In the genomic region with DNA sequence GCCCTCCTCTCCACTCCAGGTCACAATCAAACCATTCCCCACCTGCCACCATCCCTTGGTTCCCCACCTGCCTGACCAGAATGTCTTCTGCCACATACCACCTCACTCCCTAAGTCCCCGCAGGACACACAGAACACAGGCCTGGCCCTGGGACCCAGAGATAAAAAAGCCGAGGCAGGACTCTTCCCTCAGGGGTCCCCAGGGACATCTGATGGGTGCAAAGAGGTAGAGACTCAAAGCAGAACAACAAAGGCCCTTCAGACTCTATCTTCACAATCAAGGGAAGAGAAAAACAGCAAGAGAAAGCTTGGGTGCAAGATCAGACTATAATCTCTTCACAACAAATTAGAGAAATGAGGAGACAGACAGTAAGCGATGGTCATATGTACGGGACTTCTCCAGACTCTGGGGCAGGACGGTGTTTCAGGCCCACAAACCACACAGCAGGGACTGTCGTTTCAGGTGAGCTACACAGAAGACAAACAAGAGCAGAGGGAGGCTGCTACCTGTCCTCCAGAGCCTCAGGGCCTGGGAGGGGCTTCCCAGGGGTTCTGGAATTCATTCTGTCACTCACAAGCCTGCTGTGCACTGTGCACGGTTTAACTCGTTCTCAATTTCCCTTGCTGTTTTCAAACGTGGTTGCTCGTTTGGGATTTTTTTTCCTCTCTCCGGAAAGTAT, we compare ENCODE assay signal across 10 mouse cellular contexts. TPM values are rescaled to one million over a fixed set of nuclear protein-coding genes. Genes with fewer than 3 reads are reported as not detected.
A peak's percentile ranks its signal among the peaks of the same experiment; 100 is the strongest.
DNase-seq lines count a peak whose midpoint lies in the region; ATAC-seq lines count a peak whose summit lies in the region.
"Had no signal": no experiment of that assay in that cellular context is flagged by ENCODE, and none has a peak within 500 bp of the region (broad histone marks: within the 10 kb centered on the region; RNA-seq: fewer than 3 reads in every experiment).

No protein-coding gene starts in this region.

- no peaks in the 10 kb centered on the region for H3K9me3 ChIP-seq in heart, embryonic 15.5 days (replicated peaks)
- H3K9me3 ChIP-seq in hindbrain, embryonic 11.5 days (ENCODE audit: control insufficient read depth, low read length) = no peaks in the 10 kb centered on the region
- no peaks in the 10 kb centered on the region for H3K9me3 ChIP-seq in midbrain, embryonic 12.5 days

- no peaks in the 10 kb centered on the region for H3K36me3 ChIP-seq in heart, embryonic 15.5 days
- H3K36me3 ChIP-seq in hindbrain, embryonic 11.5 days (ENCODE audit: control insufficient read depth, insufficient read depth, low read length) = no peaks in the 10 kb centered on the region
- H3K36me3 ChIP-seq in midbrain, embryonic 12.5 days = no peaks in the 10 kb centered on the region
- H3K36me3 ChIP-seq: G1E had no signal

- no peak overlapping the region for H3K27ac ChIP-seq in heart, embryonic 15.5 days
- H3K27ac ChIP-seq in hindbrain, embryonic 11.5 days (ENCODE audit: low read depth, low read length) = no peak overlapping the region
- no peak overlapping the region for H3K27ac ChIP-seq in midbrain, embryonic 12.5 days (replicated peaks)

- H3K4me1 ChIP-seq in heart, embryonic 15.5 days (replicated peaks) = peaks cover 34% of the 10 kb centered on the region
- peaks cover 12% of the 10 kb centered on the region for H3K4me1 ChIP-seq in hindbrain, embryonic 11.5 days (replicated peaks; ENCODE audit: control insufficient read depth, insufficient read depth, low read length)
- peaks cover 26% of the 10 kb centered on the region for H3K4me1 ChIP-seq in midbrain, embryonic 12.5 days

- 35% methylated on average over 11 of the region's 11 CpGs for WGBS in heart, embryonic 15.5 days
- WGBS in hindbrain, embryonic 11.5 days = 20% methylated on average over 11 of the region's 11 CpGs
- 19% methylated on average over 11 of the region's 11 CpGs for WGBS in midbrain, embryonic 12.5 days

- ATAC-seq in heart, embryonic 15.5 days (replicated peaks; ENCODE audit: insufficient number of reproducible peaks, insufficient read depth, low FRiP score, low read depth) = no peak
- no peak for ATAC-seq in hindbrain, embryonic 11.5 days (ENCODE audit: low FRiP score)
- ATAC-seq in midbrain, embryonic 12.5 days (ENCODE audit: low FRiP score, low read depth) = no peak
- no peak for ATAC-seq in megakaryocyte-erythroid progenitor cell, adult 5-6 weeks (replicated peaks; ENCODE audit: low FRiP score, low TSS enrichment, poor library complexity, severe bottlenecking)

- peak overlapping the region; percentile 76 for H3K4me3 ChIP-seq in heart, embryonic 15.5 days
- H3K4me3 ChIP-seq in hindbrain, embryonic 11.5 days (ENCODE audit: low read depth, low read length) = peak overlapping the region; percentile 54
- peak overlapping the region; percentile 51 for H3K4me3 ChIP-seq in midbrain, embryonic 12.5 days

- H3K4me2 ChIP-seq in heart, embryonic 15.5 days = peak overlapping the region; percentile 99
- peak overlapping the region; percentile 95 for H3K4me2 ChIP-seq in hindbrain, embryonic 11.5 days (replicated peaks; ENCODE audit: low read depth, low read length)
- peak overlapping the region; percentile 100 for H3K4me2 ChIP-seq in midbrain, embryonic 12.5 days (replicated peaks)

- no peak for DNase-seq in heart, postnatal 10 days
- DNase-seq in ZHBTc4 (ENCODE audit: low read depth, low spot score) = peak; percentile 47
- DNase-seq in hindbrain, embryonic 11.5 days (ENCODE audit: low spot score) = peak; percentile 24
- no peak for DNase-seq in right cerebral cortex, postnatal 14 days
- DNase-seq in cerebellum, postnatal 36 days = no peak
- DNase-seq: gastrocnemius, postnatal 14 days had no signal

- intact Hi-C loops in heart, postnatal 10 days (cut with DNase I) = loop anchor here (2.0 to 5.0 kb wide), 2 partner anchors 20 to 82 kb away; no protein-coding TSS in a partner anchor

- H3K9ac ChIP-seq in heart, embryonic 15.5 days = peak overlapping the region; percentile 69; the same call in 1 of the 2 replicates
- no peak overlapping the region for H3K9ac ChIP-seq in hindbrain, embryonic 11.5 days (ENCODE audit: low read depth, low read length)
- no peak overlapping the region for H3K9ac ChIP-seq in midbrain, embryonic 12.5 days (replicated peaks)

- H3K27me3 ChIP-seq in heart, embryonic 15.5 days = peaks cover 23% of the 10 kb centered on the region
- H3K27me3 ChIP-seq in hindbrain, embryonic 11.5 days (ENCODE audit: control insufficient read depth, insufficient read depth, low read length) = peaks cover 49% of the 10 kb centered on the region
- H3K27me3 ChIP-seq in midbrain, embryonic 12.5 days = peaks cover 80% of the 10 kb centered on the region

RNA-seq across cellular contexts. Expression of gene Ankrd33b, which starts 2.3 kb away (rescaled TPM):
- 3.5 and 4.3 TPM in 2 replicates for polyA plus RNA-seq in heart, embryonic 15.5 days (2015; fragmentation: Nextera tagmentation; extraction: Ambion mirVana)
- 10 to 100 TPM; 16.2 to 17.4 TPM for total RNA-seq in heart, postnatal 10 days (2021)
- 0.22 and 0.31 TPM in 2 replicates for polyA plus RNA-seq in hindbrain, embryonic 11.5 days (2014; fragmentation: Nextera tagmentation; extraction: Ambion mirVana)
- polyA plus RNA-seq in midbrain, embryonic 12.5 days (2016; fragmentation: Nextera tagmentation; extraction: Ambion mirVana) = 0.71 and 0.75 TPM in 2 replicates
- 1.6 TPM in 1 of 2 replicates, not detected in the other for total RNA-seq in megakaryocyte-erythroid progenitor cell, adult 5-6 weeks (2014; fragmentation: Nextera tagmentation)
- total RNA-seq in megakaryocyte-erythroid progenitor cell, adult 5-6 weeks (2017) = not detected in 2 replicates
- polyA plus RNA-seq: G1E had no signal

Comparison
In these comparisons a context has a peak if more than half of its experiments do, and no peak if none do; other contexts are left out.
1. DNase-seq: peak in ZHBTc4 (single experiment) and hindbrain, embryonic 11.5 days (single experiment); none in heart, postnatal 10 days (0 of 2), right cerebral cortex, postnatal 14 days (single experiment) and cerebellum, postnatal 36 days (0 of 2).
2. Peak in every context shown above with its lines, with median percentiles within 50 percentile points of each other: H3K4me2 ChIP-seq and H3K4me3 ChIP-seq.